Mouse (Mus musculus) MEL (cell line): Measurements from ENCODE around the gene Ptpre. TPM values are rescaled to one million over a fixed set of nuclear protein-coding genes. Genes with fewer than 3 reads are reported as not detected.
A peak's percentile ranks its signal among the peaks of the same experiment; 100 is the strongest.

Source experiments
- DNase-seq: peaks from one replicate; pipeline ENCODE4 v3.0.0; 2011; ENCODE audit warnings: low read depth, low spot score
- H3K27ac ChIP-seq: 2 replicates; pipeline ENCODE4 v1.5.1; 2012; ENCODE audit warnings: low read depth, mild to moderate bottlenecking, control low read depth, low read length, moderate library complexity; ENCODE audit not compliant: control insufficient read depth
- H3K27me3 ChIP-seq, 2 experiments: fragments of 150-350 bp in 1 of 2; sonication (generic) in 1 of 2; 2 replicates each; pipeline ENCODE4 v1.6.1; 2012; ENCODE audit warnings: low read length in 2 of 2, mild to moderate bottlenecking in 2 of 2, improper control_type of control experiment in 1 of 2, moderate library complexity in 1 of 2; ENCODE audit not compliant: insufficient read depth in 2 of 2, control insufficient read depth in 1 of 2
- H3K36me3 ChIP-seq, 2 experiments: 2 replicates each; pipeline ENCODE4 v1.6.1; 2012 to 2014; ENCODE audit warnings: low read length in 2 of 2, improper control_type of control experiment in 1 of 2, inconsistent platforms in 1 of 2, mild to moderate bottlenecking in 1 of 2; ENCODE audit not compliant: insufficient read depth in 2 of 2, control insufficient read depth in 1 of 2
- H3K4me1 ChIP-seq, 2 experiments: fragments of 150-350 bp in 1 of 2; sonication (generic) in 1 of 2; 2 replicates each; pipeline ENCODE4 v1.6.1; 2012; ENCODE audit warnings: low read length in 2 of 2, improper control_type of control experiment in 1 of 2, mild to moderate bottlenecking in 1 of 2; ENCODE audit not compliant: insufficient read depth in 2 of 2, control insufficient read depth in 1 of 2
- H3K4me3 ChIP-seq, 2 experiments: fragments of 150-350 bp in 1 of 2; sonication (generic) in 1 of 2; 2 replicates each; pipeline ENCODE4 v1.5.1; 2012; ENCODE audit warnings: low read depth in 2 of 2, low read length in 2 of 2, mild to moderate bottlenecking in 2 of 2, moderate library complexity in 2 of 2, control low read depth in 1 of 2, improper control_type of control experiment in 1 of 2; ENCODE audit not compliant: control insufficient read depth in 1 of 2, insufficient read depth in 1 of 2
- H3K79me2 ChIP-seq: 2 replicates; pipeline ENCODE4 v1.6.1; 2012; ENCODE audit warnings: mild to moderate bottlenecking, low read length, moderate library complexity; ENCODE audit not compliant: control insufficient read depth, poor library complexity, insufficient read depth
- H3K9ac ChIP-seq: 2 replicates; pipeline ENCODE4 v1.6.1; 2012; ENCODE audit warnings: low read depth, mild to moderate bottlenecking, control low read depth, low read length, moderate library complexity; ENCODE audit not compliant: control insufficient read depth, poor library complexity, severe bottlenecking
- H3K9me3 ChIP-seq: fragments of 150-350 bp; sonication (generic); replicated peaks from 2 replicates; pipeline ENCODE4 v1.6.1; 2012; ENCODE audit warnings: mild to moderate bottlenecking, low read length, improper control_type of control experiment, moderate library complexity; ENCODE audit not compliant: insufficient read depth
- CHD1 ChIP-seq: IDR thresholded peaks from 2 replicates; pipeline ENCODE4 v1.6.1; 2012; ENCODE audit warnings: low read depth, mild to moderate bottlenecking, inconsistent platforms, low read length, improper control_type of control experiment
- CHD2 ChIP-seq: IDR thresholded peaks from 2 replicates; pipeline ENCODE4 v1.6.1; 2011; ENCODE audit warnings: low read length, improper control_type of control experiment
- CTCF ChIP-seq, 3 experiments: IDR thresholded peaks in 2 of 3; conservative IDR thresholded peaks in 1 of 3; 2 replicates each; pipeline ENCODE4 v1.5.1; 2011 to 2012; ENCODE audit warnings: low read length in 3 of 3, low read depth in 2 of 3, mild to moderate bottlenecking in 2 of 3, improper control_type of control experiment in 1 of 3, inconsistent platforms in 1 of 3, mixed read lengths in 1 of 3, moderate library complexity in 1 of 3; ENCODE audit not compliant: control insufficient read depth in 1 of 3, insufficient read depth in 1 of 3, poor library complexity in 1 of 3, severe bottlenecking in 1 of 3
- E2F4 ChIP-seq: IDR thresholded peaks from 2 replicates; pipeline ENCODE4 v1.6.1; 2011; ENCODE audit warnings: low read depth, low read length, improper control_type of control experiment, borderline replicate concordance
- ELF1 ChIP-seq: IDR thresholded peaks from 2 replicates; pipeline ENCODE4 v1.6.1; 2014; ENCODE audit warnings: low read depth, mild to moderate bottlenecking, inconsistent platforms, low read length, improper control_type of control experiment, moderate library complexity
- EP300 ChIP-seq, 2 experiments: IDR thresholded peaks; 2 replicates each; pipeline ENCODE4 v1.6.1; 2011; ENCODE audit warnings: improper control_type of control experiment in 2 of 2, low read length in 2 of 2, low read depth in 1 of 2, mild to moderate bottlenecking in 1 of 2
- ETS1 ChIP-seq: IDR thresholded peaks from 2 replicates; pipeline ENCODE4 v1.6.1; 2012; ENCODE audit warnings: low read depth, mild to moderate bottlenecking, inconsistent platforms, low read length, improper control_type of control experiment, moderate library complexity
- GABPA ChIP-seq: IDR thresholded peaks from 2 replicates; pipeline ENCODE4 v1.6.1; 2012; ENCODE audit warnings: low read depth, mild to moderate bottlenecking, inconsistent platforms, low read length, improper control_type of control experiment, moderate library complexity
- GATA1 ChIP-seq: IDR thresholded peaks from 2 replicates; pipeline ENCODE4 v1.6.1; 2011; ENCODE audit warnings: low read depth, low read length, improper control_type of control experiment
- JUND ChIP-seq: IDR thresholded peaks from 2 replicates; pipeline ENCODE4 v1.6.1; 2011; ENCODE audit warnings: low read depth, mild to moderate bottlenecking, improper control_type of control experiment, low read length
- KAT2A ChIP-seq: conservative IDR thresholded peaks from 2 replicates; pipeline ENCODE4 v1.6.1; 2012; ENCODE audit warnings: low read depth, low read length, improper control_type of control experiment, inconsistent platforms
- MAFK ChIP-seq: IDR thresholded peaks from 2 replicates; pipeline ENCODE4 v1.6.1; 2011; ENCODE audit warnings: low read depth, mild to moderate bottlenecking, low read length, improper control_type of control experiment, borderline replicate concordance
- MAX ChIP-seq: IDR thresholded peaks from 2 replicates; pipeline ENCODE4 v1.6.1; 2011; ENCODE audit warnings: low read length, improper control_type of control experiment
- MAZ ChIP-seq: IDR thresholded peaks from 2 replicates; pipeline ENCODE4 v1.6.1; 2012; ENCODE audit warnings: low read depth, mild to moderate bottlenecking, inconsistent platforms, low read length, improper control_type of control experiment
- MEF2A ChIP-seq: IDR thresholded peaks from 2 replicates; pipeline ENCODE4 v1.6.1; 2014; ENCODE audit warnings: low read depth, mild to moderate bottlenecking, inconsistent platforms, low read length, improper control_type of control experiment; ENCODE audit not compliant: poor library complexity, insufficient replicate concordance, severe bottlenecking; ENCODE audit errors: extremely low read depth
- MXI1 ChIP-seq: IDR thresholded peaks from 2 replicates; pipeline ENCODE4 v1.6.1; 2011; ENCODE audit warnings: mild to moderate bottlenecking, low read depth, low read length, improper control_type of control experiment
- MYB ChIP-seq: IDR thresholded peaks from 2 replicates; pipeline ENCODE4 v1.6.1; 2011; ENCODE audit warnings: mild to moderate bottlenecking, low read depth, low read length, improper control_type of control experiment
- MYC ChIP-seq: IDR thresholded peaks from 2 replicates; pipeline ENCODE4 v1.6.1; 2011; ENCODE audit warnings: low read depth, mild to moderate bottlenecking, low read length, improper control_type of control experiment, moderate library complexity
- NELFE ChIP-seq: IDR thresholded peaks from 2 replicates; pipeline ENCODE4 v1.6.1; 2011; ENCODE audit warnings: low read depth, low read length, improper control_type of control experiment
- POLR2A ChIP-seq, 2 experiments: IDR thresholded peaks; 2 replicates each; pipeline ENCODE4 v1.6.1; 2011 to 2012; ENCODE audit warnings: low read length in 2 of 2, mild to moderate bottlenecking in 2 of 2, control low read depth in 1 of 2, improper control_type of control experiment in 1 of 2, low read depth in 1 of 2, moderate library complexity in 1 of 2; ENCODE audit not compliant: control insufficient read depth in 1 of 2, insufficient read depth in 1 of 2, poor library complexity in 1 of 2
- POLR2AphosphoS2 ChIP-seq: IDR thresholded peaks from 2 replicates; pipeline ENCODE4 v1.6.1; 2011; ENCODE audit warnings: low read length, improper control_type of control experiment
- POLR2AphosphoS5 ChIP-seq: IDR thresholded peaks from 2 replicates; pipeline ENCODE4 v1.6.1; 2012; ENCODE audit warnings: low read depth, borderline replicate concordance, mild to moderate bottlenecking, inconsistent platforms, low read length, moderate library complexity, mixed read lengths
- RAD21 ChIP-seq: IDR thresholded peaks from 2 replicates; pipeline ENCODE4 v1.6.1; 2011; ENCODE audit warnings: mild to moderate bottlenecking, low read depth, low read length, improper control_type of control experiment
- RCOR1 ChIP-seq: IDR thresholded peaks from 2 replicates; pipeline ENCODE4 v1.6.1; 2012; ENCODE audit warnings: low read depth, mild to moderate bottlenecking, inconsistent platforms, low read length, improper control_type of control experiment
- SIN3A ChIP-seq: IDR thresholded peaks from 2 replicates; pipeline ENCODE4 v1.6.1; 2012; ENCODE audit warnings: low read length, improper control_type of control experiment, inconsistent platforms
- SMC3 ChIP-seq: IDR thresholded peaks from 2 replicates; pipeline ENCODE4 v1.6.1; 2011; ENCODE audit warnings: low read depth, low read length, improper control_type of control experiment
- TAL1 ChIP-seq: IDR thresholded peaks from 2 replicates; pipeline ENCODE4 v1.6.1; 2012; ENCODE audit warnings: mild to moderate bottlenecking, inconsistent platforms, low read length, moderate library complexity, mixed read lengths
- TBP ChIP-seq: IDR thresholded peaks from 2 replicates; pipeline ENCODE4 v1.8.0; 2011; ENCODE audit warnings: low read depth, low read length, improper control_type of control experiment
- TCF12 ChIP-seq: IDR thresholded peaks from 2 replicates; pipeline ENCODE4 v1.6.1; 2014; ENCODE audit warnings: low read depth, mild to moderate bottlenecking, inconsistent platforms, low read length, improper control_type of control experiment, moderate library complexity
- UBTF ChIP-seq: IDR thresholded peaks from 2 replicates; pipeline ENCODE4 v1.6.1; 2012; ENCODE audit warnings: low read depth, mild to moderate bottlenecking, inconsistent platforms, low read length, improper control_type of control experiment, moderate library complexity, borderline replicate concordance; ENCODE audit not compliant: insufficient read depth
- USF1 ChIP-seq: IDR thresholded peaks from 2 replicates; pipeline ENCODE4 v1.6.1; 2014; ENCODE audit warnings: low read depth, mild to moderate bottlenecking, inconsistent platforms, low read length, improper control_type of control experiment, moderate library complexity
- USF2 ChIP-seq, 2 experiments: IDR thresholded peaks; 2 replicates each; pipeline ENCODE4 v1.6.1; 2011 to 2012; ENCODE audit warnings: improper control_type of control experiment in 2 of 2, low read length in 2 of 2, borderline replicate concordance in 1 of 2, inconsistent platforms in 1 of 2, low read depth in 1 of 2, mild to moderate bottlenecking in 1 of 2; ENCODE audit not compliant: insufficient read depth in 1 of 2
- ZC3H11A ChIP-seq: IDR thresholded peaks from 2 replicates; pipeline ENCODE4 v1.6.1; 2012; ENCODE audit warnings: low read depth, mild to moderate bottlenecking, inconsistent platforms, low read length, improper control_type of control experiment
- ZKSCAN1 ChIP-seq: IDR thresholded peaks from 2 replicates; pipeline ENCODE4 v1.6.1; 2012; ENCODE audit warnings: low read depth, mild to moderate bottlenecking, inconsistent platforms, low read length, improper control_type of control experiment, moderate library complexity
- ZMIZ1 ChIP-seq: IDR thresholded peaks from 2 replicates; pipeline ENCODE4 v1.6.1; 2012; ENCODE audit warnings: low read depth, mild to moderate bottlenecking, inconsistent platforms, low read length, improper control_type of control experiment, moderate library complexity
- ZNF384 ChIP-seq: IDR thresholded peaks from 2 replicates; pipeline ENCODE4 v1.6.1; 2012; ENCODE audit warnings: low read depth, mild to moderate bottlenecking, inconsistent platforms, low read length, improper control_type of control experiment
- polyA plus RNA-seq, 2 experiments: library from polyadenylated mRNA; stranded (reverse) in 1 of 2; unstranded in 1 of 2; fragments of >175 nt in 1 of 2; fragments of >200 nt in 1 of 2; gene quantifications; 2 replicates each; pipeline versions ENCODE4 v1.2.1 to v1.2.4; 2012; ENCODE audit warnings: low replicate concordance in 2 of 2, low read depth in 1 of 2; ENCODE audit not compliant: insufficient read length in 2 of 2, insufficient read depth in 1 of 2, missing spikeins in 1 of 2
- total RNA-seq: library from RNA; depleted of rRNA; stranded (reverse); fragments of 300-350 nt; gene quantifications from 2 replicates; pipeline ENCODE4 v1.2.3, GENCODE M21; 2012

Ptpre gene
- total and polyA plus RNA-seq, 3 experiments = 4.9 to 12.9 TPM; not detected in 1

GRCm38 (mm10) chr7:135668852-135669739 lies 131.8 kb downstream of the Ptpre start:
- Histone ChIP-seq H3K79me2 (no peaks in the 10 kb centered on the region), H3K4me1 (no peaks in the 10 kb centered on the region), H3K36me3 (no peaks in the 10 kb centered on the region), H3K9ac (no peak overlapping the region), H3K9me3 (no peaks in the 10 kb centered on the region), H3K27ac (no peak overlapping the region), H3K27me3 (no peaks in the 10 kb centered on the region), H3K4me3 (no peak overlapping the region)
- DNase-seq = peak; percentile 82
- TF ChIP-seq NELFE (no peak), POLR2A (IDR thresholded peaks at IDR 0.05; ENCODE audit: control insufficient read depth in 1 of 2, insufficient read depth in 1 of 2, low read depth in 1 of 2, low read length in 2 of 2, poor library complexity in 1 of 2) (no peak), MEF2A (no peak), TCF12 (no peak), SIN3A (0 out of 2 replicates have a peak, but pooled peaks have one; percentile 32), USF1 (no peak), ZKSCAN1 (no peak), MAFK (no peak), TAL1 (no peak), POLR2AphosphoS2 (no peak), UBTF (no peak), GABPA (no peak), USF2 (IDR thresholded peaks at IDR 0.05; ENCODE audit: borderline replicate concordance in 1 of 2, insufficient read depth in 1 of 2, low read depth in 1 of 2, low read length in 2 of 2) (no peak), MYB (no peak), MXI1 (no peak), ZMIZ1 (no peak), RCOR1 (no peak), POLR2AphosphoS5 (no peak), E2F4 (no peak), CTCF (IDR thresholded peaks at IDR 0.05 in 2 of 3, conservative IDR thresholded peaks at IDR 0.05 in 1 of 3; ENCODE audit: control insufficient read depth in 1 of 3, insufficient read depth in 1 of 3, low read depth in 2 of 3, low read length in 3 of 3, poor library complexity in 1 of 3, severe bottlenecking in 1 of 3) (peak; percentile 52 to 90 (median 79)), ELF1 (no peak), SMC3 (peak; percentile 78), JUND (no peak), EP300 (IDR thresholded peaks at IDR 0.05; ENCODE audit: low read depth in 1 of 2, low read length in 2 of 2) (no peak), CHD2 (no peak), ZNF384 (no peak), MAZ (0 out of 2 replicates have a peak, but pooled peaks have one; percentile 39), ETS1 (no peak), CHD1 (no peak), MAX (no peak), KAT2A (no peak), TBP (no peak), GATA1 (no peak), MYC (no peak), ZC3H11A (peak; percentile 75), RAD21 (peak; percentile 83)
